Mouse (Mus musculus): ENCODE results near the gene Ncan.

DNA sequence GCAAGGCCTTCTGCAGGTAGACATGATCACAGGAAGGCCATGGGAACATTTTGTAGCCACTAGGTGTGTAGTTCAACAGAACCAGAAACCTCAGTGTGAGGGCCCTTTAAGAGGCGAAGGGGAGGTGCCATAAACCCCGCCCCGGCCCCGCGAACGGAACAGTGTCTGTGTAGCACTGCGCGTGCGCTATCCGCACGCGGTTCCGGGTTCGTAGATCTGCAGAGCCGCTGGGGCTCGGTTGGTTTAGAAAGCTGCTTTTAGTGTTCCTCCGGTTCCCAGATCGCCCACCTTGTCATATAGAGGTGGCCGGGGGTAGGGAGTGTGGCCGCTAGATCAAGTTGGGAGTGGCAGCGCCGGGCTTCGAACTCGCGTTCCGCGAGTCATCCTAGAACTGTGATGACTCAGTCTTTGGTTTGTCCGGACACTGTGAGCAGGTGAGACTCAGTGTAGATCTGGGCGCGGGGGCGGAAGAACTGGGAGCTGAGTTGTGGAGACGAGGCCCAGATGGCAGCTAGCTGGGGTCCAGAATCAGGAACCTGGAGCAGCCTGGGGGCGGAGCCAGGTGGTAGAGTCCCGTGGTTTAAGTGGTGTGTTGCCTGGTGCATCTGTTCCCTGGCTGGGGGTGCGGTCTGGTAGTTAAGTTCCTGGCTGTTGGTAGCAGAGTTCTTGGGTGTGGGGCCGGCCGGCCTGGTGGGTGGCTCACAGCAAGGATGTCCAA, 10.7 kb upstream of the Ncan start, which contains the start of gene Nr2c2ap:
- TF ChIP-seq GATA1 (IDR thresholded peaks at IDR 0.05; ENCODE audit: low read length): no peak
- TF ChIP-seq TAL1 (IDR thresholded peaks at IDR 0.05; ENCODE audit: low read length): no peak

All from erythroblast, embryonic 14.5 days (primary cell).